Mouse (Mus musculus) stomach, postnatal 0 days (tissue): ENCODE data around the gene Sorbs2. TPM values are rescaled to one million over a fixed set of nuclear protein-coding genes. Genes with fewer than 3 reads are reported as not detected.

Experiments
- ATAC-seq: fragments of 200-750 bp; cut with Nextera tagmentation; 2 replicates; pipeline ENCODE4 v1.8.0; 2017; ENCODE audit not compliant: low FRiP score, low TSS enrichment
- DNase-seq: peaks from one replicate; pipeline ENCODE4 v3.0.0-alpha.2; 2016; ENCODE audit warnings: low spot score
- H3K27ac ChIP-seq: fragments of 300-500 bp; sonication (generic); replicated peaks from 2 replicates; pipeline ENCODE4 v1.5.1; 2014; ENCODE audit warnings: mild to moderate bottlenecking, control low read depth
- H3K27me3 ChIP-seq: fragments of 300-500 bp; sonication (generic); 2 replicates; pipeline ENCODE4 v1.6.1; 2014; ENCODE audit warnings: low read length; ENCODE audit not compliant: control insufficient read depth, insufficient read depth
- H3K36me3 ChIP-seq: fragments of 300-500 bp; sonication (generic); 2 replicates; pipeline ENCODE4 v1.6.1; 2014; ENCODE audit warnings: low read length, mixed read lengths; ENCODE audit not compliant: control insufficient read depth, insufficient read depth
- H3K4me1 ChIP-seq: fragments of 300-500 bp; sonication (generic); replicated peaks from 2 replicates; pipeline ENCODE4 v1.6.1; 2014; ENCODE audit warnings: antibody characterized with exemption; ENCODE audit not compliant: control insufficient read depth, insufficient read depth
- H3K4me2 ChIP-seq: fragments of 300-500 bp; sonication (generic); replicated peaks from 2 replicates; pipeline ENCODE4 v1.6.1; 2014; ENCODE audit warnings: low read depth, mild to moderate bottlenecking, control low read depth, moderate library complexity
- H3K4me3 ChIP-seq: fragments of 300-500 bp; sonication (generic); 2 replicates; pipeline ENCODE4 v1.5.1; 2014; ENCODE audit warnings: low read depth, low read length, control low read depth
- H3K9ac ChIP-seq: fragments of 300-500 bp; sonication (generic); 2 replicates; pipeline ENCODE4 v1.6.1; 2014; ENCODE audit warnings: mild to moderate bottlenecking, low read length, control low read depth, mixed read lengths
- H3K9me3 ChIP-seq: fragments of 300-500 bp; sonication (generic); 2 replicates; pipeline ENCODE4 v1.6.1; 2016; ENCODE audit warnings: low read length; ENCODE audit not compliant: control insufficient read depth
- CTCF ChIP-seq: IDR thresholded peaks from 2 replicates; pipeline ENCODE4 v1.5.1; 2016; ENCODE audit warnings: antibody characterized with exemption, low read depth, mild to moderate bottlenecking, moderate library complexity
- EP300 ChIP-seq: optimal IDR thresholded peaks from 2 replicates; pipeline ENCODE3; 2016; ENCODE audit warnings: antibody characterized with exemption
- WGBS: fragments of 180-500 bp; shearing (Covaris S2); extraction: QIAGEN DNeasy Blood & Tissue Kit; methylation state at CpG from one replicate; pipeline ENCODE4 v1.1.7; 2014; 5-methylcytosine and 5-hydroxymethylcytosine counted together
- polyA plus RNA-seq: library from polyadenylated mRNA; unstranded; fragments of >200 nt; fragmentation: Nextera tagmentation; extraction: Ambion mirVana; gene quantifications from 2 replicates; pipeline ENCODE4 v1.2.1, GENCODE M21; 2015

Sorbs2 gene
- polyA plus RNA-seq, 1 experiment from 2014 or later, result 21.1 TPM

- H3K27me3 ChIP-seq, result no peaks in the 10 kb centered on the region
- TF ChIP-seq CTCF, result no peak
- TF ChIP-seq EP300, result no peak
- H3K9me3 ChIP-seq, result no peaks in the 10 kb centered on the region
- no peak overlapping the region for H3K9ac ChIP-seq
- no peaks in the 10 kb centered on the region for H3K36me3 ChIP-seq
- H3K4me2 ChIP-seq, result no peak overlapping the region
- DNase-seq (no peak), ATAC-seq (no peak)
- 84% methylated on average over 7 of the region's 7 CpGs for whole genome bisulfite sequencing
- no peak overlapping the region for H3K4me3 ChIP-seq
- no peaks in the 10 kb centered on the region for H3K4me1 ChIP-seq
- no peak overlapping the region for H3K27ac ChIP-seq
These were observed 3.6 kb upstream of the Sorbs2 start for GRCm38 (mm10) chr8:45503971-45504370.

GRCm38 (mm10) chr8:45506376-45506775 lies 1.2 kb upstream of the Sorbs2 start:
- 71% methylated on average over 4 of the region's 4 CpGs for WGBS
- H3K4me1 ChIP-seq, result no peaks in the 10 kb centered on the region
- no peak for TF ChIP-seq EP300
- TF ChIP-seq CTCF, result no peak
- H3K27me3 ChIP-seq, result no peaks in the 10 kb centered on the region
- no peak for DNase-seq
- no peak overlapping the region for H3K27ac ChIP-seq
- no peaks in the 10 kb centered on the region for H3K36me3 ChIP-seq
- no peaks in the 10 kb centered on the region for H3K9me3 ChIP-seq
- no peak overlapping the region for H3K9ac ChIP-seq
- H3K4me3 ChIP-seq, result no peak overlapping the region
- no peak for ATAC-seq
- no peak overlapping the region for H3K4me2 ChIP-seq

GRCm38 (mm10) chr8:45507277-45507633 lies 333 bp upstream of the Sorbs2 start:
- Histone ChIP-seq H3K4me2 (peak overlapping the region; percentile 37; the same call in 1 of the 2 replicates), H3K36me3 (no peaks in the 10 kb centered on the region), H3K9ac (no peak overlapping the region), H3K9me3 (no peaks in the 10 kb centered on the region), H3K4me3 (no peak overlapping the region), H3K27me3 (no peaks in the 10 kb centered on the region), H3K27ac (no peak overlapping the region), H3K4me1 (no peaks in the 10 kb centered on the region)
- no peak for DNase-seq
- ATAC-seq, result no peak
- 51% methylated on average over 8 of the region's 8 CpGs for WGBS
- no peak for TF ChIP-seq CTCF
- no peak for TF ChIP-seq EP300

GRCm38 (mm10) chr8:45508521-45509104 lies 1.0 kb downstream of the Sorbs2 start:
- Histone ChIP-seq H3K27ac (no peak overlapping the region), H3K36me3 (no peaks in the 10 kb centered on the region), H3K27me3 (no peaks in the 10 kb centered on the region), H3K4me3 (no peak overlapping the region), H3K4me2 (no peak overlapping the region), H3K9me3 (no peaks in the 10 kb centered on the region), H3K9ac (no peak overlapping the region), H3K4me1 (no peaks in the 10 kb centered on the region)
- 72% methylated on average over 7 of the region's 7 CpGs for WGBS
- no peak for DNase-seq
- ATAC-seq, result no peak
- no peak for TF ChIP-seq CTCF
- no peak for TF ChIP-seq EP300

- no peaks in the 10 kb centered on the region for H3K36me3 ChIP-seq
- H3K4me1 ChIP-seq, result no peaks in the 10 kb centered on the region
- TF ChIP-seq CTCF, result no peak
- TF ChIP-seq EP300, result no peak
- DNase-seq (no peak), ATAC-seq (no peak)
- H3K4me3 ChIP-seq, result no peak overlapping the region
- no peak overlapping the region for H3K4me2 ChIP-seq
- H3K27ac ChIP-seq, result no peak overlapping the region
- no peaks in the 10 kb centered on the region for H3K9me3 ChIP-seq
- H3K27me3 ChIP-seq, result no peaks in the 10 kb centered on the region
- no peak overlapping the region for H3K9ac ChIP-seq
These were observed 4.8 kb downstream of the Sorbs2 start for GRCm38 (mm10) chr8:45512369-45512768.

GRCm38 (mm10) chr8:45521595-45521994 lies 14.0 kb downstream of the Sorbs2 start:
- no peak overlapping the region for H3K4me2 ChIP-seq
- no peak overlapping the region for H3K9ac ChIP-seq
- no peaks in the 10 kb centered on the region for H3K27me3 ChIP-seq
- H3K4me1 ChIP-seq, result no peaks in the 10 kb centered on the region
- no peak for TF ChIP-seq CTCF
- no peak for TF ChIP-seq EP300
- WGBS, result 46% methylated on average over 6 of the region's 6 CpGs
- DNase-seq (no peak), ATAC-seq (peak; percentile 51)
- H3K27ac ChIP-seq, result no peak overlapping the region
- H3K36me3 ChIP-seq, result no peaks in the 10 kb centered on the region
- no peaks in the 10 kb centered on the region for H3K9me3 ChIP-seq
- no peak overlapping the region for H3K4me3 ChIP-seq
